Mouse (Mus musculus) mouse embryonic stem cell (cell line): ENCODE results near the gene Arhgef3.

Experiments used
- in situ Hi-C, 2 experiments: fragments of 300-500 bp; cut with MboI; formaldehyde crosslinking; loops; 1 replicate in 1 of 2; 3 replicates in 1 of 2; pipeline ENCODE4 v1.14.3; 2019 to 2020; ENCODE audit warnings: low sequenced_read_pairs in 2 of 2, low pct_unique_long_range_greater_than_20kb in 1 of 2, mixed read lengths in 1 of 2; ENCODE audit not compliant: unreplicated experiment in 1 of 2

Gene Arhgef3

DNA sequence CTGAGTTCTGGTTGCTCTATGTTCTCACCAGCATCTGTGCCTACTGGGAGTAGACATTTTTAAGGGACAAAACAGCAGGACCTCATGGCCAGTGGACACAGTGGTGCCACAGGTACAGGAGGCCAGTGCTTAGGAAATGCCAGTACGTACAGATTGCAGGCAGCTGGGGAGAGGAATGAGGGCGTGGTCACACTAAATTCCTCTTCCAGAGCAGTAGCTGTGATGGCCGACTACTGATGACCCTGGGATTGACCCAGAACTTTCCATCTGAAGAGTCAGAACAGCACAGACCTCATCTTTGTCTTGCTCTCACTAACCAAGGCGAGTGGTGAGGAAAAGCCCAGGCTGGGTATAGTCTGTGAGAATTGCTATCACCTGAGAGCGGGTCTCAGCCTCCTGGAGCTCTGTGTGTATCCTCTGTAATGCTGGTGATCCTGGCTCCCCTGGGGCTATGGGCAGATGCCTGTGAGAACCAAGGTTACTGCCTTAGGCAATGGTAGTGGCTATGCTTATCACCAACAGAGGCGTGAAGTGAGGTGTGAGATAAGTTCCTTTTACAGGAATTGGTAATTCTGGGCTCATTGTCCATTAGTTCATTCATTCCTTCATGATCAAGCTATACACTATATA lies 35.4 kb downstream of the Arhgef3 start:
- in situ Hi-C loops, result no loop called here

DNA sequence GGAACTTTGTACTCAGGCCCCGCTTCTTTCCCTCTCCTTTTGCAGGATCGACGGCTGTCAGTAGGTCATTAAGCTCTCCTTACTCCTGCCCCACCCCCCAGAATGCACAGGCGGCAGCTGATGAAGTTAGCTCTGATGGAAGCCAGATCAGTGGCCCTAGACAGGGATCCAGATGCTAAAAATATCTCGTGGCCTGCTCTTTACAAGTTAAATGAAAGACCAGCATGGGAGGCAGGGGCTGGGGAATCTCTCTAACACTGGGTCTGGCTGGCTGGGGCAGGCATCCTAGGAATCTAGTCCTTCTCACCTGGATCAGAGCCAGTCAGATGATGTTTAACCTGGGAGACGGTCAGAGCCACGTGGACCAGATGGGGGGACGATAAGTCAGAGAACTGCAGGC lies 36.7 kb downstream of the Arhgef3 start:
- in situ Hi-C loops, result no loop called here

DNA sequence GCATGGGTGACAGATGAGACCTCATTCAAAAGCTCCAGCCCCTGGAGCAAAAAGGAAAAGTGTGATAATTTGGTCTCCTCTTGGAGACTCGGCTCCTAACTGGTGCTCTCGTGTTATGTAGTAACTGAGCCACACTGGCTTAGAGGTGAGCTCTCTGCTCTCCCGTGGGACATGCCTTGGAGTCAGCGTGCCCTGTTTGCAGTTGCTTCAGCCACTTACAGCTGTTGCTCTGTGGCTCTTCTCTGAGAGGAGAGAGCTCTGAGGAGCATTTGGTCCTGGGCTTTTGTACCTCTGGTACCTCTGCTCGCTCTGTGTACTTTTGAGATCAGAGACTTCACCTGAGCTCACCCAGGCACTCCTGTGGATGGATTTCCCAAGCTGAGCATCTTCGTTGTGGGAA lies 40.4 kb downstream of the Arhgef3 start:
- in situ Hi-C loops, result no loop called here

DNA sequence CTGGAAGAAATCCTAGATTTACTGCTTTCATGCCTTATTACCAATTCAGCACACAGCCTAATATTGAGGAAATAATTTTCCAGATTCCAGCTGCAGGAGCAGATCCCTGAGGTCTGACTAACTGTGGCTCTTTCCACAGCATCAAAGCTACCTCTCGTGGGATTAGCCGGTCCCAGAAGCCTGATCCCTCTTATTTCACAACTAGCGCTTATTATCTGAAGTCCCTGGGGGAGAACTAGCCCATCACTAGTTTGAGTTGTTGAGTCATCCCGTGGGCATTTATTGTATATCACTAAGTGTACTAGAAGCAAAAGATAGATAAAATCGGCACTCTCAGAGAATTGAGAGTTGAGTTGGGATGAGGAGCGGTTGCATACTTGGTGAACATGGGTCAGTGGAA lies 41.3 kb downstream of the Arhgef3 start:
- in situ Hi-C loops, result no loop called here

DNA sequence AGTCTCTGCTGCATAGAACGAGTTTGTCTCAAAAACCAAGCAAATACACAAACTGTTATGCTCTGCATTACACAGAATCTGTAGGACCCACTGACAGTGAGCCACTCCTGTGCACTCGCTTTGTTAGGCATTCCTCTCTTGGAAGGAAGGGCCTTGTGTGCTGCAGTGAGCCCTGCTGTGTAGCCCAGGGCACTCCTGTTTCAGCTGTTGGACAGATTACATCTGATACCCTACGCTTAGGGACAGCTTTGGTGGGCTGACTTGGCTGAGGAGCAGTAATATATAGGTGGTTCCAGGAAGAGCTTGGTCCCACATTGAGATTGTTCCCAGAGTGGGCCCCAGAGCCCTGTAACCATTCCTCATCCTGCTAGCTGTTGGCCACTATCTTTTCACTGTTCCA lies 43.4 kb downstream of the Arhgef3 start:
- in situ Hi-C loops, result no loop called here

DNA sequence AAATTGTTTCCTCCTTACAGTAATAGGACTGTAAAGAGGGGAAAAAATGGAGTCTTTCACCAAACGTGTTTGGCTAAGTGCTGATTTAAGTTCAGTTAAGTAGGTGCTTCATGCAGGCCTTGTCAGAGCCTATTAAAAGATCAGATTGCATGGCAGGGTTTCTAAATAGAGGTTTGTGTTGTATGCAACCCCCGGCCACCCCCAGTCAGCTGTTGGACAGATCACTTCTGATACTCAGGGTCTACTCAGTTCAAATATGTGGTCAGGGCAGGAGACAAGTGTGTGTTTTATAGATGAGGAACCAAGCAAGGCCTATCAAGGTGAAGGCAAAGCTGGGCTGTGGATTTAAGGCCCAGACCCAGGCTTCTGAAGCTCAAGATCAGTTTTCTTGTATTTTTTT lies 44.1 kb downstream of the Arhgef3 start:
- in situ Hi-C loops, result no loop called here

DNA sequence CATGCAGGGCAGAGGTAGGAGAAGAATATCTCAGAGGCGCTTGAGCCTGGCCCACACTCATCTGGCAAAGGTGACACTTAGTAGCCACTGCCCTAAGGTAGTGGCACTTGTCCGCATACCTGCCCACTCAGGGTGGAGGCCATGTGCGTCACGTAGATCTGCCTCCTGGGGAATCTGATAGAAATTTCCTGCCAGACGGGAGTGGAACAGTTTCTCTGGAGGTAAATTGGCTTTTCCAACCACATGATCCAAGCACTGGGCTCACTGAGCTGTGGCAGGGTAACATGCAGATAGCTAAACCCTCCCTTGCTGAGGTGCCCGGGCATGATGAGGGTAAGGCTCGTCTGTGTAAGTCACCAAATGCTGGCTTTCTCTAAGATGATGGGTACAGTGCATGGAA lies 46.1 kb downstream of the Arhgef3 start:
- in situ Hi-C loops, result no loop called here

DNA sequence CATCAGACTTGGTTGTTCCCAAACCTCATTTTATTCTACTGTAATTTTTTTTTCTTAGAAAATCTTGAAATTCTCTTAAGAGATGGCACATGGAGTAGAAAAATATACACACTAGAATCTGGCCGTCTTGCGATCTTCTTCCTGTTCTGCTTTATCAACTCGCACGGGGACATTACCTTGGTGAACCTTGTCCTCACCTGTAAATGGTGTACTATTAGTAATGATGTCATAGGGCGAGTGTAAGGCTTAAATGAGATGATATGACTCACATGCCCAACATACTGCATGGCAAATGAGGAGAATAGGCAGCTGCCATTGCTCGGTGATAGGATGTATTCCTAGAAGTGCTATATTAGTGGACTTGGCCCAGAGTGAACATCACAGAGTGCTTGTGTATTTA lies 49.9 kb downstream of the Arhgef3 start:
- in situ Hi-C loops, result no loop called here

DNA sequence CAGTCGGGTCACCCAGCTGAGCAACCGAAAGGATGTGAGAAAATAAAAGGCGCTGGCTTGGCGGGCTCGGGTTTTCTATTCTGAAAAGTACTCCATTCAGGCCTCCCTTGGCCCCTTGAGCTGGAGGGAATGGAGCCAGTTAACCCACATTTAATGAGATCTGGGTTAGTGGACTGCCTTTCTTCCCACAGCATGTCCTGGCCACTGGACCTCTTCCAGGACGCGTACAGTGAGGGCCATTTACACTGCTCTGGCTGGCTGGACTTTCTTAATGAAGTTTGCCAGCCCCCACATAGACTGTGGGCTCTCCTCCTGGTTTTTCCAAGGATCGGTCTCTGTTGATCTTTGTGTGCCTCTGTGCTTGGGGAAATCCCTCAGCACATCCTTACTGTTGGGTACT lies 52.1 kb downstream of the Arhgef3 start:
- in situ Hi-C loops, result no loop called here

DNA sequence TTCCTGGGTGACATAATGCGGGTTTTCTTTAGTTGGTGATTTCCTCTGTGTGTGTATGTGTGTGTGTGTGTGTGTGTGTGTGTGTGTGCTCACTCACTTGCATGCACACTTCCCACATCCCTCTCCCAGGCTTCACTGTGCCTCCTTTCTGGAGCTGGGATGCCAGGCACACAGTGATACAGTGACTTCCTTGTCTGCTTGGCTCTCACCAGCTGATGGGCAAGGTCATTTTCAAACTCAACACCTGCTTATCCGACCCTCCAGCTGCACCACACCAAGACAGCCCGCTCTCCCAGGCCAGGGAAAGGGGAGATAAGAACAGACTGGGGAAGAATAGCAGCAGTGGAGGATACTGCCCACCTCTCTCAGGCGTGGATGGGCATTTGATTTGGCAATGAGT lies 52.5 kb downstream of the Arhgef3 start:
- in situ Hi-C loops, result no loop called here

DNA sequence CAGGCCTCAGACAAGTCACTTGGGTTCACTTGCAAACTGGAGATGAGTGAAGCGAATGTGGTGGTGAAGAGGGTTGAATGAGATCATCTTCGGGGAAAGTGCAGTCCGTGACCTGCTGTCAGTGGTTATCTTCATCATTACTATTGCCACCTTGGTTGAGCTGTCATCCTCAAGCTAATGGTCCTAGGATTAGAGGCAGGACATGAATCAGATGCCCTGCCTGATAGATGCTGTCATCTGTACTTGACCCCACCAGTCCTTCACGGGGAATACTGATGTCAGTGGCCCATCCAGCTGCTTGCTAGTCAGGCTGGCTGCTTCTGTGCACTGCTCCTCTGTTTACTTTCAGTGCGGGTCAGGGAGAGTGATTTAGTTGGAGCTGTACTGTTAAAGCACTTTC lies 53.7 kb downstream of the Arhgef3 start:
- in situ Hi-C loops, result no loop called here

DNA sequence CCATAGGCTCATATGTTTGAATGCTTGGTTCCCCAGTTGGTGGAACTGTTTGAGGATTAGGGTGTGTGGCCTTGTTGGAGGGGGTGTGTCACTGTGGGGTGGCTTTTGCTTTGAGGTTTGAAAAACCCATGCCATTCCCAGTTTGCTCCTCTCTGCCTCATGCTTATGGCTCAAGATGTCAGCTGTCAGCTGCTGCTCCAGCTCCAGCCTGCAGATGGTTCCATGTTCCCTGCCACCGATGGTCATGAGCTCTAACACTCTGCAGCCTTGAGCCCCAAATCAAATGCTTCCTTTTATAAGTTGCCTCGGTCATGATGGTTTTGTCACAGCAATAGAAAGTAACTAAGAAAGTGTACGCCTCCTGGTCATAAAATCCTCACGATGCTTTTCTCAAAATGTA lies 54.6 kb downstream of the Arhgef3 start:
- in situ Hi-C loops, result no loop called here

DNA sequence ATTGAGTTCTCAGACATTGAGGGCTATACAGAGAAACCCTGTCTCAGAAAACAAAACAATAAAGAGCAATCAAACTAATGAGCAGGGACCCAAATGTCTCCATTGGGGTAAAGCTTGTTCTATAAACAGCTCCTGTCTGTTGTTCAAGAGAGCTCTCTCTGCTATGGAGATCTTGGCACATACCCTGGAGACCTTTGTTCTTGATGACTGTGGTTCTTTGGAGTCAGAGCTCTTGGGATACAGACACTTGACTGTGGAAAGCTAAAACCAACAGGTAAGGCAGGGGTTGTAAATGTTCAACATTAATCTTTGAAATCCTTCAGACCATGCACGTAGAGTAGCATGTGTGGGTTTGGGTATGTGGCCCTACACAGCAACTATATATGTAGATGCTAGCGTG lies 55.7 kb downstream of the Arhgef3 start:
- in situ Hi-C loops, result no loop called here

DNA sequence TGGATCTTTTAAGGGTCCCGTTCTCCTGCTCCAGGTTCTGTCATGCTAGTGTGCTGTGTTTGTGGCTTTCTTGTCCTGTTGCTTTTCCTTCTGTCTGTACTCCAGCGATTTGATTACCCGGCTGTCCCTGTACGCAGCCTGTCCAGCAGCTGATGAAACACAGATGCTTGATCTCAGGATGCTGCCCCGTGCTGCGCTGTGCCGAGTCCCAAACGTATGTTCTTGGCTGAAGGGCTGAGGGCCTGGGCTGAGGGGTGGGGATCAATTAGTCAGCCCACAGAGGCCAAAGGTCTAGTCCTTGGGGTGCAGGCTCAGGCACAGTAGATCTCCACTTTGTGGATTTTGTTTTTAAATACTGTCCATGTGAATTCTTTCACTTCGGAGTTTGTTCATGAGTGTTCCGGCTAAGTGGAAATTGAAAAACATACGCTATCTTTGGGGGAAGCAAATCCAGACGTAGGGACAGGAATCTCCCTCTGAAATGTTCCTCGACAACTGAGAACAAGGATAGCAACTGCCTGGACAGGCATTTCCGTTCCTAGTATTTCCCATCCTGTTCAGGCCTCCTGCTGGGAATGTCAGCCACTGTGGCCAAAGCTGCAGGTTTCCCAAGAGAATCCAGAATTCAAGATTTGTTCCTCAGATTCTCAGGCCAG lies 56.6 kb downstream of the Arhgef3 start:
- in situ Hi-C loops, result no loop called here

DNA sequence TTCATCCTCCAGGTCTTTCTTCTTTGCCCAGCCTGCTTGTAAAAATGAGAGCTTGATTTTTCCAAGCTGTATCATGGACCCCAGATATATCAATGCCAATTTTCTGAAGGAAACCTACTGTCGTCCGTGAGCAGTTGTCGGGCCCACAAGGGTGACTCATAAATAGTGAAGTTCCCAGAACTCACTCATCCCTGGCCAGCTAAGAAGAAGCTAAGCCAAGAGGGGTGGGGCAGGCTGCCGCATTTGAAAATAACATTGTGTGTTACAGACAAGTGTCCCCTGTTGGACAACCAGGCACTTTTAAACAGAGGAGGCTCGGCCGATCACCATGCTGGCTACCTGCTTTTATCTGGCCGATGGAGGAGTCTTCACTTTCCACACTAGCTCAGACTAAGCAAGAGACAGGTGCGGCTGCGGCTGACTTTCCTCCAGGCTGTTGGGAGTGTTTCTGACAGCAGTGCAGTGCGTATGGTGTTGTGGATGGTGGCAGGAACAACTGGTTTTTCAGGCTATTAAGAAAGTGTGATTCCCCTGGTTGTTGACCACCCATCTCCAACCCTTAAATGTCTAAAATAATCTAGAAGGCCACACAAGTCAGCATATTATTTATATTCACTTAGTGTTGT lies 58.6 kb downstream of the Arhgef3 start:
- in situ Hi-C loops, result no loop called here

DNA sequence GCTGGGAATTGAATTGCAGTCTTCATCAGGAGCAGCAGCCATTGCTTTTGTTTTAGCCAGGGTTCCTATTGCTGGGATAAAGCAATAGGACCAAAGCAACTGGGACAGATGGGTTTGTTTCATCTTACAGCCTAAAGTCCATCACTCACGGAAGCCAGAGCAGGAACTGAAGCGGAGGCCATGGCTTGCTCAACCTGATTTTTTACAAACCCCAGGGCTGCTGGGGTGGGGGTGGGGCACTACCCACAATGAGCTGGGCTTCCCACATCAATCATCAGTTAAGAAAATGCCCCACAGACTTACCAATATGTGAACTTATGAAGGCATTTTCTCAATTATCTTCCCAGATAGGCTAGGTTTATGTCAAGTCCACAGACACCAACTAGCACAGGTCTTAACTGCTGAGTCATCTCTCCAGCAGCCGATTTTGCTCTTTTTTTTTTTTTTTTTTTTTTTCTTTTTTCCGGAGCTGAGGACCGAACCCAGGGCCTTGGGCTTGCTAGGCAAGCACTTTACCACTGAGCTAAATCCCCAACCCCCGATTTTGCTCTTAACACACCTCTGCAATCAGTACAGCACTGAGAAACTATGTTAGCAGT lies 59.6 kb downstream of the Arhgef3 start:
- in situ Hi-C loops, result no loop called here

DNA sequence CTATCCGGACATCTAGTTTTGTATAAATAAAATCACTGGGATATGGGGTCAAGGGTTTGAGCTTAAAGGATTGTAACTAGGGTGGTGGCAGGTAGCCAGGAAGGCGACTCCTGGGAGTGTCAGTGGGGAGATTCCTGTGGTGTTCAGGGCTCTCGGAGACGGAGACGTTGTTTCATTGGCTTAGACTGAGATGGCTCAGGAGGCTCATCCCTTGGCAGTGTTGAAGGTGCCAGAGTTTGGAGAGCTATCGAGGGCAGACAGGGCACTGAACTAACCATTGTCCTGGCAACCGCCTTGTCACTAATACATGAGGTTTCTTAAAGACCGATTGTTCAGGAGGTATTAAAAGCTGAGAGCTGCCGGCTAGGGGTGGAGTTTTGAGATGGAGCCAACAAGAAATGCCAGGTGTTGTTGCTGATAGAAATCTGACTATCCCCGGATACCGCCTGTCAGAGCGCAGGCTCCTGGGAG lies 60.2 kb downstream of the Arhgef3 start:
- in situ Hi-C loops, result loop anchor here in 1 of 2 experiments (25.0 kb wide), 1 partner anchor 562 kb away; no protein-coding TSS in a partner anchor

DNA sequence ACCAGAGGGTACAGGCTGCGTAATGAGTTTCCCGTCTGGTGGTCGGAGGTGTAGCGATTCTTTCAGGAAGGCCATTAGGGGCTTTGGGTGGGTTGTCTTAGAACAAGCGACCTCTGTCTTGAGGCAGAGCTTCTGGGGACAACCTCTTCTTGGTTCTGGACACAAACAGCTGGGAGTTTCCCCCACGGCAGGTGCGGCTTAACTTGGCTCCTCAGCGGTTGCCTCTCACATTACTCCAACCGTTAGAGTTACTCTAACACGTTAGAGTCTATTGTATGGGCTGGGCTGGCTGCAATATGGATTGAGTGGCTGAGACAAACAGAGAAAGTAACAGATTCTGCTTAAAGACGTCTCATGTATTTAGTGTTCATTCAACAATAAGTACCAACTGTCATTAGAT lies 60.6 kb downstream of the Arhgef3 start:
- in situ Hi-C loops, result loop anchor here in 1 of 2 experiments (25.0 kb wide), 1 partner anchor 562 kb away; no protein-coding TSS in a partner anchor

DNA sequence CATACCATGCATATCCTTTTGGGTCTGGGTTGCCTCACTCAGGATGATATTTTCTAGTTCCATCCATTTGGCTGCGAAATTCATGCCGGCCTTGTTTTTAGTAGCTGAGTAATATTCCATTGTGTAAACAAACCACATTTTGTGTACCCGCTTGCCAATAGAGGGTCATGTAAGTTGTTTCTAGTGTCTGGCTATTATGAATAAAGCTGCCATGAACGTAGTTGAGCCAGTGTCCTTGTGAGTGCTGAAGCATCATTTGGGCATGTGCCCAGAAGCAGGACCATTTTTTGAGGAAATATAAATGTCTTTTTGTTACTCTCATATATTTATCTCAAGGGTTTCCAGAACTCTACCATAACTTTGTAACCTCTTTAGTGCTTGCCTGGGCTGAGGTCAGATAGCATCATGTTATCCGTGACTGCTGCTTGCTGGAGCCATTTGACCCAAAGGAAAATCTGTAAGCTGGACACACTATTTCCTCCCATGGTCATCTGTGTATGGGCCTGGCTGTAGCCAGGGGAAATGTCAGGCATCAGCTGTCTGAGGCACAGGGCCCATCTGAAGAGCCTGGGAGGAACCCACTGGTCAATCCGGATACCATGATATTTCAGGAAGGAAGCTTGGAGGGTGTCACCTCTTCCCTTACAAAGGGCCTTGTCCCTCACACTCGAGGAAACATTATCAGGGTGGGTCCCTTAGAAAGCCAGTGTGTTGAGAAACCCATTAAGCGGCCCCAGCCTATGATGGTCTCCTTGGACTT lies 63.3 kb downstream of the Arhgef3 start:
- in situ Hi-C loops, result loop anchor here in 1 of 2 experiments (25.0 kb wide), 1 partner anchor 559 kb away; no protein-coding TSS in a partner anchor
